Mouse (Mus musculus): Measurements from ENCODE around the gene Smyd4.
A peak's percentile ranks its signal among the peaks of the same experiment; 100 is the strongest.
"Not testable (repeated sequence)": the region's sequence is repeated elsewhere in the genome, so short reads cannot be mapped to it uniquely, and the experiment has no call there.

Smyd4 gene

GRCm38 (mm10) chr11:75346556-75347187 lies 1.6 kb upstream of the Smyd4 start:
- no peak for DNase-seq (ENCODE audit: low spot score in 2 of 2)

GRCm38 (mm10) chr11:75347188-75347585 lies 1.0 kb upstream of the Smyd4 start:
- DNase-seq (ENCODE audit: low spot score in 2 of 2): no peak

GRCm38 (mm10) chr11:75347596-75347995 lies 637 bp upstream of the Smyd4 start:
- DNase-seq (ENCODE audit: low spot score in 2 of 2): no peak

- DNase-seq (ENCODE audit: low spot score in 2 of 2): no peak
Observed at GRCm38 (mm10) chr11:75348890-75349261, 643 bp downstream of the Smyd4 start.

DNA sequence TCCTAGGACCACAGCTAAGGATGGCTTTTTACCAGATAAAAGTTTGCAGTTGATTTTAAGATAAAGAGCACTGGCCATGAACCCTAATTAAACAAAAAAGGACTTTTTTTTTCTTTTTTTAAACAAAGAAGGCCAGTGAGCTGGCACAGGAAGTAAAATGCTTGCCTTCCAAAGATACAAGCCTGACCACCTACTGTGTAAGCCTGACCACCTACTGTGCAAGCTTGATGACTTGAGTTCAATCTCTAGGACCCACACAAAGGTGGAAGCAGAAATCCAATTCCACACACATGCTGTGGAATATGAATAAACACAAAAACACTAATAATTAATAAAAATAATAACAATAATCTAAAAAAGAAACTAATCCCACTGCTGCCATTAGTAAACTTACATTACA lies 3.0 kb downstream of the Smyd4 start:
- no peak for DNase-seq (ENCODE audit: low spot score in 2 of 2)

DNA sequence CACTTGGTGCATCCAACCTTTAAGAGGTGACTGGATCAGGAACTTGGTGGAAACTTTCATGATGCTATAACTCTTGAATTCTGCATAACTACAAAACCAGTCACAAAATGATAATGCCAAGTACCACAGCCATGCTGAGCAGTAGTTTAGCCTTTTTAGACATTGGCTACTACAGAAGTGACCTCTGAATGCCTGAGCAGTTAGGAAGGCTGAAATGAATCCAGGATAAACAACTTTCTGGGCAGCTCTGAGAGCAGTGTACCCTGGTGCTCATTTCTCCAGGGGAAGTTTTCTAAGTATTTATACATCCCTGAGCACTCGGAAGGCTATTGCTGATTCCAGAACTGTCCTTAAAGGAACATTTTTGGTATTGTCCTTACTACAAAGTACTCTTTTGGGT lies 7.2 kb downstream of the Smyd4 start:
- DNase-seq (ENCODE audit: low spot score in 2 of 2): no peak

DNA sequence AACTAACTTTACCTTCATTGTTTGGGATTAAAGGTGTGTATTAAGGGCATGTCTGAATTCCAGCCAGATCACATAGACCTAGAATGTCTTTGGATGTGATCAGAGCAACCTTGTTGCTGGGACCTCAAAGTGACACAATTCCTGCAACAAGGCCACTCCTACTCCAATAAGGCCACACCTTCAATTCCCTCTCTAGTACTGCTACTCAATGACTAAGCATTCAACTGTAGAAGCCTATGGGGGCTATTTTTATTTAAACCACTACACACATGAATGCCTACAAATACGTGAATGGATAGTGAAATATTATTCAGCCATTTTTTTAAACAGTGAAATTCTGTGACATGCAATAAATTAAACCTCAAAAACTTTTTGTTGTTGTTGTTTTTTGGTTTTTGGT lies 28.9 kb downstream of the Smyd4 start:
- no peak for DNase-seq (ENCODE audit: low spot score in 2 of 2)

- DNase-seq (ENCODE audit: low spot score in 2 of 2): not testable (repeated sequence)
Observed at GRCm38 (mm10) chr11:75378786-75379185, 30.6 kb downstream of the Smyd4 start.

GRCm38 (mm10) chr11:75383529-75383928 lies 35.3 kb downstream of the Smyd4 start:
- DNase-seq (ENCODE audit: low spot score in 2 of 2): peak in 1 of 2 experiments; percentile 39

- no peak for DNase-seq (ENCODE audit: low spot score in 2 of 2)
Observed at GRCm38 (mm10) chr11:75395611-75396010, 47.4 kb downstream of the Smyd4 start.

DNA sequence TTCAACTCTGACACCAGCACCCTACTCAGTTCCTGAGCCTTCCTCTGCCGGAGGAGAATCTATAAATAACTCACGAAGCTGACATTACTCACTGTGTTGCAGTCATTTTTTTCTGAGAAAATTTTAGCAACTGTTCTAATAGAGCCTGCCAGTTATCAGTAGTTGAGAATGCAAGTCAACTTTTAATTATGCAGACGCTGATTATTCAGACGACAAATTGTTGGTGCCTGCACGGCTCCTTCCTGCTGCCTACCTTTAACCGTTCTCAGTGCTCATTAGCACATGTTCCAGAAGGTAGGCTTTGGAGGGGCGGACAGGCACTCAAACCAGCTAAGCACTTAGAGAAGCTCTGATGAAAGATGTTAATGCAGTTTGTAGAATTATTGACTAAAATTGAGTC lies 49.2 kb downstream of the Smyd4 start:
- no peak for DNase-seq (ENCODE audit: low spot score in 2 of 2)

DNA sequence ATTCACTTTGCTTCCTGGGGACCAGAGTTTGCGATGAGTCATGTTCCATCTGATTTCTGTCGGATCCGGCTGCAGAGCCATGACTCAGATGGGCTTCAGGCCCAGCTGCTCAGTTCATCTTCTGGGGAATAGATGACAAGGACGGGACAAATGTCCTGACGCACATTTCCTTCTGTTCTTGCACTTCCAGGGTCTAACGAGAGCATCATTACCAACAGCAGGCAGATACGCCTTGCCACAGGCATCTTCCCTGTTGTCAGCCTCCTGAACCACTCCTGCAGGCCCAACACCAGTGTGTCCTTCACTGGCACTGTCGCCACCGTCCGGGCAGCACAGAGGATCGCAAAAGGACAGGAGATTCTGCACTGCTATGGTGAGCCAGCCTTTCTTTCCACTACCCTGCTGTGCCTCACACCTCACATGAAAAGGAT lies 51.2 kb downstream of the Smyd4 start:
- DNase-seq (ENCODE audit: low spot score in 2 of 2): no peak

- DNase-seq (ENCODE audit: low spot score in 2 of 2): peak in 1 of 2 experiments; percentile 37
Observed at GRCm38 (mm10) chr11:75400099-75400498, 51.9 kb downstream of the Smyd4 start.

- peak in 1 of 2 experiments; percentile 46 for DNase-seq (ENCODE audit: low spot score in 2 of 2)
Observed at GRCm38 (mm10) chr11:75402271-75402690, 54.0 kb downstream of the Smyd4 start.

DNA sequence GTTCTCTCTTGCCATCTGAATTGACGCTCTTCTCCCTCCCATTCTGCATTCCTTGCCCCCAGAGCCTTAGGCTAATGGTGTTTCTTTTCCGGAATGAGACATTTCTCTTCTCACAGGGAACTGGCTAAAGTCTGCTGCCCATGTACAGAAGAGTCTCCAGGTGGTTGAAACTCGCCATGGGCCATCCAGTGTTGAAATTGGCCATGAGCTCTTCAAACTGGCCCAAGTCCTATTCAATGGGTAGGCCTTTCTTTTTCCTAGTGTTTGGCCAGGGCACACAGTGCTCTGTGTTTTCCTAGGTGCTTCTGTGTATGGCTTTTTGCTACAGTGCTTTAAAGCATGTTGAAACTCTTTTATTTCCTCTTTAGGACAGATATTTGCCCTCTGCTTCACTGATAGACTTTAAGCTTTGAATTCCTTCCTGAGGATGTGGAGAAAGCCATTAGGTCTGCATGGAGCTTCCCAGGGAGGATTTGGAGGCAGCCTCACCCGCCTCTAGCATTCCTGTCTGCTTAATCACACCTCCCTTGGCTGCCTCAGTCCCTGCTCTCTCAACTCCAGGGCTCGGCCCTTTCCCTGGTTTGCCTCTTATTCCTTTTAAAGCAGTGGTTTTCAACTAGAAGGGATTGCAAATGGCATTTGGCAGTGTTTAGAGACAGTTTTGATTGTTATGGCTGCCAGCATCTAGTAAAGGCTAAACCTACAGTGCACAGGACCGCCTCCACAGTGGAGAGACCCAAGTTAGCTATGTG lies 55.2 kb downstream of the Smyd4 start:
- no peak for DNase-seq (ENCODE audit: low spot score in 2 of 2)

DNA sequence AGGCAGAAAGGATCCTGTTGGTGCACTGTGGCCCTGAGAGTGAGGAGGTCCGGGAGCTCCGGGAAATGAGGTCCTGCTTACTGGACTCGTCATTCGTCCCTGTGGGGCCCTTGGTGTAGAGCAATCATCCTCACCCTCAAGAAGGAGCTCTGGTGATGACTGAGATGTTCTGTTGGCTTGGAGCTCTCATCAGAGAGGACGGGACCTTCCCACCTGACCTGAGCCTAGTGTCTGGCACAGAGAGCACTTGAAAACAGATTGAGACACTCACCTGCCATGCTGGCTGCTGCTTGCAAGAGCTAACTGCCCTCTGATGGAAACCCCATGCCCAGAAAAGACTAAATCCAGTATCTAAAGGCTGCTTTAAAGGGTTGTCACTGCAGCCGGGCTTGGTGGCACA lies 56.6 kb downstream of the Smyd4 start:
- no peak for DNase-seq (ENCODE audit: low spot score in 2 of 2)

DNA sequence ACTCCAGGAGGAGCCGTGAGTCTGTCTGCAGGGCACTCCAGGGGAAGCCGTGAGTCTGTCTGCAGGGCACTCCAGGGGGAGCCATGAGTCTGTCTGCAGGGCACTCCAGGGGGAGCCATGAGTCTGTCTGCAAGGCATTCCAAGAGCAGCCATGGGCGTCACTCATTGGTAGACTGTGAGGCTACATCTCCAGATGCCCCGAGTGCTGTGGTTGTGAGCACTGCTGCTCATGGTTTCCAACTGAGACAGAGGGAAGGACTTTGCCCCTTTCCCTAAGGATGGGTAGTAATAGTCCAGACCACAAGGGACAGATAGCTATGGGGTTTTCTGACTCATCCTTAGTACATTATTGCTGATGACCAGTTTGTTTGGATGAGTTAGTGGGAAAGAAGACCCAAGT lies 57.9 kb downstream of the Smyd4 start:
- no peak for DNase-seq (ENCODE audit: low spot score in 2 of 2)

DNA sequence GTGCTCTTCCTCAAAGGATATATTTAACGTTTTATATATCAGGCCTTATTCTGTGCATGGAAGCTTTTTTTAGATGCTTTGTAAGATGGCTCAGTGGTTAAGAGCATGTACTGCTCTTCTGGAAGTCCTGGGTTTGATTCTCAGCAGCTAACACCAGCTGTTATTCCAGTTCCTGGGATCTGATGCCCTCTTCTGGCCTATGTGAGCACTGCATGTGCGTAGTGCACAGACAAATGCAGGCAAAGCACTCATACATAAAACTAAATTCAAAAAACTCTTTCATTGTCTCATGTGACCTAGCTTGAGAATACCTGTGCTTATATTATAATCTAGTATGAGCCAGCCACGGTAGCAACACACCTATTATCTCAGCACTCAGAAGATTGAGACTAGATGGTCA lies 58.6 kb downstream of the Smyd4 start:
- DNase-seq (ENCODE audit: low spot score in 2 of 2): peak; percentile 74 to 84

DNA sequence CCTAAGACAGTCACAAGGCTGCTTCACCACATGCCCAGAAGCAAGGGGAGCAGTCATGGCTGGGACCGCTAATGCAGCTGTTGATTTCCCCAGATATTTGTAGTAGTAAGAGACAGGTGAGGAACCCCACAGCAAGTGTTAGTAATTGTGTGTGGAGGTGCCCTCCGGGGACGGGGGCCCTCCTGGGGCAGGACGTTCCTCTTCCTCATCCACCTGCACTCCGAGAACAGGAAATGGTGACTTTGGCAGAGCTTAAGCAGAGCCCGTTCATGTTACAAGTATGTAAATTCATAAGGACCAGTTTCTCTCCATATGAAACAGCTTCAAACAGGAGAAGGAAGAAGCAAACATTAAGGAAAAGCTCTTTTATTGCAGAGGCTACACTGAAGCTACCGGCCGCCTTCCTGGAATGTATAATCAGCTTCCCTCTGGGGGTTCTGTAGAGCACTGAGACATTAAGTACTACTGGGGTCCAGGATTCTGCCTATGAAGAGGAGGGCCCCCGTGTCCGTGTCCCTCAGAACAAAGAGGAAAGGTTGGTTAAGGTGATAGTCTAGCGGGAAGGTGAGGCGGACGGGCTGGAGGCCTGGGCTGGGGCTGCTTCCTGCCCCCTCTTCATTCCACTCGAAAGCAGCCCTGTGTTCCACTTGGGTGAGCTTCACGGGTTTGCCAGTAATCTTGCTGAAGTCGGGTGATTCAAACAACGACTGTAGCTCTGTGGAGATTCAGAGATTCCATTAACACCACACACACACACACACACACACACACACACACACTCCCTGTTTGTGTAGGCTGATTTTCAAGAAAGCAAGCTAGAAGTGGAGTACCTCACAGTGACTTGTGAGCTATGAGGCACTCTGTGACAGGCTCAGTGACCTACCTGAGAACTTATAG lies 61.7 kb downstream of the Smyd4 start:
- DNase-seq (ENCODE audit: low spot score in 2 of 2): peak in 1 of 2 experiments; percentile 39

GRCm38 (mm10) chr11:75410591-75410990 lies 62.4 kb downstream of the Smyd4 start:
- DNase-seq (ENCODE audit: low spot score in 2 of 2): no peak

GRCm38 (mm10) chr11:75415096-75415495 lies 66.9 kb downstream of the Smyd4 start:
- peak in 1 of 2 experiments; percentile 32 for DNase-seq (ENCODE audit: low spot score in 2 of 2)

- no peak for DNase-seq (ENCODE audit: low spot score in 2 of 2)
Observed at GRCm38 (mm10) chr11:75415994-75416393, 67.8 kb downstream of the Smyd4 start.

All from spleen, postnatal 10 days (tissue).